Mouse (Mus musculus) cortical plate, adult 2 months (tissue): ENCODE data around the gene Mrpl34.

ENCODE experiments used
- CTCF ChIP-seq: fragments of 200-500 bp; IDR thresholded peaks from 2 replicates; pipeline ENCODE4 v1.5.1; 2011; ENCODE audit warnings: mild to moderate bottlenecking, control low read depth, low read length; ENCODE audit not compliant: insufficient read depth; ENCODE audit errors: extremely low read depth
- POLR2A ChIP-seq: fragments of 200-500 bp; IDR thresholded peaks from 2 replicates; pipeline ENCODE4 v1.6.1; 2011; ENCODE audit warnings: mild to moderate bottlenecking, low read length, control low read depth; ENCODE audit not compliant: insufficient read depth; ENCODE audit errors: extremely low read depth

DNA sequence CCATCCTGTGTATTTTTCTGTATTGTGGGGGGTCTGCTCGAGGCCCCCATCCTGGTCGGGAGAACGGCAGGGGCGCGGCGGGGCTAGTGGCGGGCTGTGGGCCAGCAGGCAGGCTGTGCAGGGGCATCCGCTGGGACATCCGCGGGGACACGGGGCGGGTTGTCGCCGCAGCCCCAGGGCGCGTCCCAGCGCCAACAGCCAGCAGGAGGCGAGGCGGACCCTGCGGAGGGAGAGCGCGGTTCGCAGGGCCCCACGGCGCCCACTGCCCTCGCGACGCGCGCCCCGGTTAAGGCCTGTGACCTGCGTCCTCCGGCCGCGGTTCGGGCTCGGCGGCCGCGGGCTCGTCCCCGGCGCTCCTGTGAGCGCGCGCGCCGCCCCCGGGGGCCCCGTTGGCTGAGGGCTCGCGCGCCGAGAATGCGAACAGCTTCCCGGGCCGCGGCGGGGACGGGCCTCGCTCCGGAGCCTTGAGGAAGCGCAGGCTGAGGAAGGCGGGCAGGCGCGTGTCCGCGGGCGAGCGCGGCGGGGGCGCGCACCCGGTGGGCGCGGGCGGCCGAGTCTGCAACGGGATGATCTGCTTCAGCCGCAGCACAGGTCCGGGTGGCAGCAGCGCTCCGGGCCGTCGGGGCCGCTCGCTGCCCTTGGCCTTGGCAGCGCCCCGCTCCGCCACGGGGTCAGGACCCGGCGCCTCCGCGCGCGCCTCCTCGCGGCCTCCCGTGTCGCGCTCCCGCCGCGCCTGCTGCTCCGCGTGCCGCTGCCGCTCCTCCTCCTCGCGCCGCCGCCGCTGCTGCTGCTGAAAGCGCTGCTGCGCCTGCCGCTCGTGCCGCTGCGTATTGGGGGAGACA lies 11.6 kb downstream of the Mrpl34 start:
- no peak for TF ChIP-seq POLR2A
- TF ChIP-seq CTCF = no peak
